Mouse (Mus musculus): ENCODE results near the gene Bax.

The Bax gene

DNA sequence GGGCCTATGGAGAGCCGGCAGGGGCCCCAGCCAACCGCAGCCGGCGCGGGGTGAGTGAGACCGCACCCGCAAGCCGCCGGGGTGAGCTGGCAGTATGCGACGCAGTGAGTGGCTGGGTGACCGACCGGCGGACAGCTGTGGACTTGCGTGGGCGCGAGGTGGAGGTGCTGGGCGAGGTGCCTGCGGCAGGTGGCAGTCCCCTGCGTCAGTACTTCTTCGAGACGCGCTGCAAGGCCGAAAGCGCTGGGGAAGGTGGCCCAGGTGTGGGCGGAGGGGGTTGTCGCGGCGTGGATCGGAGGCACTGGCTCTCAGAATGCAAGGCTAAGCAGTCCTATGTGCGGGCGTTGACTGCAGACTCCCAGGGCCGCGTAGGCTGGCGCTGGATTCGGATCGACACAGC, 51.1 kb downstream of the Bax start:
- DNase-seq (ENCODE audit: low spot score), result no peak

DNA sequence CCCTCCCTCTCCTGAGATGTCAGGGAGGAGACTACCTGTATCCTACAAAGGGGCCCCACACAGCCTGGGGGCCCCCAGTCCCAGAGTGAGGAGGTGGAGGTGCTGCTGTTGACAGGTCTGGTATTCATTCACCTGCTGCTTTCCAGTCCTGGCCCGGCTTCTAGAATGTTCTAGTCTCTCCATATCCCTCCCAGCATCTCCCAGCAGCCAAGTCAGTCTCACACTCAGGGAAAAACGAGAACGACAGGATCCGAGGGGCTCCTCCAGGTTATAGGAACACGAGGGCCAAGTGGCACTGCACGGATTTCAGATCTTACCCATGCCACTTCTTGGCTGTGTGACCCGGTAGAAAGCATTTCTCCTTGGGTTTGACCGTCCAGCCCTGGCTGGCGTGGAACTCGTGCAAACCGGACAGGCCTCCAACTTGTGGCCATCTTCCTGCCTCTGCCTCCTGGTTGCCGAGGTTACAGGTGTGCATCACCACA, 51.9 kb downstream of the Bax start:
- DNase-seq (ENCODE audit: low spot score), result no peak

DNA sequence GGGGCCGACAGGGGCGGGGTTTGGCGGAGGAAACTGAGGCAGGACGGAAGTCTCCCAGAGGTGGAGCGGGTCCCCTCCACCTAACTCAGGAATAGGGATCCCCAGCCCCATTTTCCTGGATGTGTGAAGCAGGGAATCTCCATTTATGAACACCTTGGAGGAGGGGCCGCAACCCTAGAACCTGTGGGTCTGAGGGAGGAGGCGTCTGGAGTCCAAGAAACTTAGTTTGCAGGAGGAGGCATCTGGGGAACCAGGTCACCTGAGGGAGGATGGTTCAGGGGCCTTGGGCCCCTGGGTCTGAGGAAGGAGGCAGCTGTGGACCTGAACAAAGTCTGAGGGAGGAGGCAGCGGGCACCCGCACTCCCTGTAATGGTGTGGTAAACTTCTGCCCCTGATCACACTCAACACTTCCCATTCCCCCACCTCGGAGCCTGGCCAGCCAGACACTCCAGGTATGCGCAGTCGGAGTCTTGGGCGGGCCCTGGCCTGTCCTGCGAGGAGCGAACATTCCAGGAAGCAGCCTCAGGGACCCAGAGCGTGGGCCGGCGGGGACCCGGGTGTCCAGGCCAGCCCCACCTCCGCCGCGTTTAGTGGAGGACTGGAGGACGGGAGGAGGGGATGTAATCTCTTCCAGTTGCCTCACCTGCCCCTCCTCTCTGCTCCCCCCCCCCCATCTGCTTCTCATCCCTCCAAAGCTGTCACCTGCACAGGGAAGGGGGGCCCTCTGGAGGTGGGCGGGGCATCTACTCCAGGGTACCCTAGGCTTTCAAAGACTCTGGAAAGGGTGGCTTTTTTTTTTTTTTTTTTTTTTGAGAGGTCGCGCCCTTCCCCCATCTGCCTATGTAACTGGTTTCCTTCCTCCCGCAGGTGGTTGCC, 52.6 kb downstream of the Bax start:
- no peak for DNase-seq (ENCODE audit: low spot score)

DNA sequence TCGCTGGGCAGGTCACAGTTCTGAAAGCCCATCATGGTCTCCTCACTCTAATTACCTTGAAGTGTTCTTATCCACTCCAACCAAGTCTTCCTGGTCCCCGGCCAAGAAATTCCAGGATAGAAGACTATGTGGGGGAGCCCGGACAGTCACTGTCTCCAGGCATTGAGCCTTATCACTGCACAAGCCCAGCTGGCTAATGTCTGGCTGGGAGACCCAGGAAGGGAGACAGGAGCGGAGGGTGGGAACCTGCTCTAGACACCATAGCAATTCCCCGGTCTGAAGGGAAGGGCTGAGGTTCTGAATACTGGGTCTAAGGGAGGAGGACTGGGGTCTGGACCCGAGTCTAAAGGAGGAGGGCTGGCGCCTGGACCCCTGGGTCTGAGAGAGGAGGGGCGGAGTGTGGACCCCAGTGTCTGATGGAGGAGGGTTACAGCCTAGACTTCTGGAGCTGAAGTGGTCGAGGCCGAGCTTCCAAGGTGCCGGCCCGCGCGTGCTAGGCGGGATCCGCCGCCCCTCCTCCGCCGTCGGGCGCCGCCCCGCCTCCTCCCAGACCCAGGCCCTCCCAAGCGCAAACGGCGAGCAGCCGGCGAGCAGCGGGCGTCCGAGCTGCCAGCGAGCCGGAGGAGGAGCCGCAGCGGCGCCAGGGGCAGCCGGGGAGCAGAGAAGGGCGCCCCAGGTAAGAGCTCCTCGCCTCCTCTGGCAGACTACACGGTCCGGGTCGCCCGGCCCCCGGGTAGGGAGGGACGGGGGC, 53.4 kb downstream of the Bax start, which contains the start of gene Ntf5:
Gene Ntf5, plus strand, starts transcription at position 583 of the 751 bp plus-strand sequence.
- peak; percentile 70 for DNase-seq (ENCODE audit: low spot score)

DNA sequence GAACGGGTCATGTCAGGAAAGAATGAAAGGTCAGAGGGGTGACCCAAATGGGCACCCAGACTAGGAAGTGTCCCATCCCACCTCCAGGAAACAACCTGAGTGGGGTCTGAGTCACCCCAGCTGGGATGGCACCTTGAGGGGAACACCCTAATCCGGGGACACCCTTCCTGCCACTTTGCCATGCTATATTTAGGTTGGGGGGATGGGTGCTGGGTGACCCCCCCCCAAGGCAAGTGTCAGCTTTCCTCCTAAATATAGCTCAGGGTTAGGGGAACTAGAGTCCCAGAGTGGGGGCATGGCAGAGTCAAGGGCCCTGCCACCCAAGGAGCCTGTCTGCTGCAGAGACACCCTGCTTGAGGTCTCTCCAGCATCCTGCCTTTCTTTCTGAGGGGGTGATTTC, 54.3 kb downstream of the Bax start:
- no peak for DNase-seq (ENCODE audit: low spot score)
